Mouse (Mus musculus) heart, postnatal 0 days (tissue): ENCODE data around the gene Pkp3. TPM values are rescaled to one million over a fixed set of nuclear protein-coding genes. Genes with fewer than 3 reads are reported as not detected.
A peak's percentile ranks its signal among the peaks of the same experiment; 100 is the strongest.

Experiments used
- ATAC-seq: fragments of 200-750 bp; cut with Nextera tagmentation; 2 replicates; pipeline ENCODE4 v1.8.0; 2017; ENCODE audit warnings: low read depth, moderate number of reproducible peaks, moderate library complexity; ENCODE audit not compliant: insufficient read depth
- DNase-seq: peaks from one replicate; pipeline ENCODE4 v3.0.0-alpha.2; 2016; ENCODE audit warnings: low spot score
- H3K27ac ChIP-seq: fragments of 300-500 bp; sonication (generic); 2 replicates; pipeline ENCODE4 v1.5.1; 2014; ENCODE audit warnings: low read depth, mild to moderate bottlenecking
- H3K27me3 ChIP-seq: fragments of 300-500 bp; sonication (generic); 2 replicates; pipeline ENCODE4 v1.6.1; 2014; ENCODE audit warnings: low read length, mixed read lengths; ENCODE audit not compliant: control insufficient read depth, insufficient read depth
- H3K36me3 ChIP-seq: fragments of 300-500 bp; sonication (generic); replicated peaks from 2 replicates; pipeline ENCODE4 v1.6.1; 2014; ENCODE audit warnings: low read length, mixed read lengths; ENCODE audit not compliant: control insufficient read depth, insufficient read depth
- H3K4me1 ChIP-seq: fragments of 300-500 bp; sonication (generic); 2 replicates; pipeline ENCODE4 v1.6.1; 2014; ENCODE audit warnings: antibody characterized with exemption; ENCODE audit not compliant: control insufficient read depth, insufficient read depth
- H3K4me2 ChIP-seq: fragments of 300-500 bp; sonication (generic); 2 replicates; pipeline ENCODE4 v1.6.1; 2014; ENCODE audit warnings: low read depth, mild to moderate bottlenecking, low read length, moderate library complexity
- H3K4me3 ChIP-seq: fragments of 300-500 bp; sonication (generic); 2 replicates; pipeline ENCODE4 v1.5.1; 2014; ENCODE audit warnings: low read depth, low read length
- H3K9ac ChIP-seq: fragments of 300-500 bp; sonication (generic); replicated peaks from 2 replicates; pipeline ENCODE4 v1.6.1; 2014; ENCODE audit warnings: low read depth, low read length, mixed read lengths
- H3K9me3 ChIP-seq: fragments of 300-500 bp; sonication (generic); replicated peaks from 2 replicates; pipeline ENCODE4 v1.6.1; 2016; ENCODE audit warnings: low read length; ENCODE audit not compliant: control insufficient read depth
- CTCF ChIP-seq: IDR thresholded peaks from 2 replicates; pipeline ENCODE4 v1.5.1; 2016; ENCODE audit warnings: antibody characterized with exemption, control low read depth, low read depth
- EP300 ChIP-seq: IDR thresholded peaks from 2 replicates; pipeline ENCODE4 v1.6.1; 2016; ENCODE audit warnings: antibody characterized with exemption, low read depth
- WGBS: fragments of 180-500 bp; shearing (Covaris S2); extraction: QIAGEN DNeasy Blood & Tissue Kit; methylation state at CpG from one replicate; pipeline ENCODE4 v1.1.7; 2014; 5-methylcytosine and 5-hydroxymethylcytosine counted together
- polyA plus RNA-seq: library from polyadenylated mRNA; unstranded; fragments of >200 nt; fragmentation: Nextera tagmentation; extraction: Ambion mirVana; gene quantifications from 2 replicates; pipeline ENCODE4 v1.2.1, GENCODE M21; 2015
- total RNA-seq: library from RNA; depleted of rRNA; stranded (reverse); fragments of >200 nt; gene quantifications from 2 replicates; pipeline ENCODE4 v1.2.3, GENCODE M21; 2014; ENCODE audit warnings: low replicate concordance

Gene Pkp3
- total and polyA plus RNA-seq, 2 experiments from 2014 or later: 0.20 to 3.8 TPM

- WGBS: 57% methylated on average over 7 of the region's 7 CpGs
- Histone ChIP-seq H3K9me3 (no peaks in the 10 kb centered on the region), H3K4me2 (no peak overlapping the region), H3K4me1 (0 out of 2 replicates have a peak, but pooled peaks cover 3% of the 10 kb centered on the region), H3K9ac (no peak overlapping the region), H3K36me3 (no peaks in the 10 kb centered on the region), H3K4me3 (no peak overlapping the region), H3K27ac (no peak overlapping the region), H3K27me3 (peaks cover 74% of the 10 kb centered on the region)
- DNase-seq (no peak), ATAC-seq (no peak)
- no peak for TF ChIP-seq EP300
- no peak for TF ChIP-seq CTCF
These were observed 13.8 kb upstream of the Pkp3 start for GRCm38 (mm10) chr7:141064175-141064574.

GRCm38 (mm10) chr7:141064576-141064975, 13.4 kb upstream of the Pkp3 start:
- TF ChIP-seq EP300: no peak
- no peak for TF ChIP-seq CTCF
- no peak overlapping the region for H3K9ac ChIP-seq
- H3K9me3 ChIP-seq: no peaks in the 10 kb centered on the region
- DNase-seq: no peak
- H3K27me3 ChIP-seq: peaks cover 73% of the 10 kb centered on the region
- H3K4me1 ChIP-seq: 0 out of 2 replicates have a peak, but pooled peaks cover 3% of the 10 kb centered on the region
- 82% methylated on average over 7 of the region's 7 CpGs for WGBS
- H3K4me2 ChIP-seq: no peak overlapping the region
- H3K4me3 ChIP-seq: no peak overlapping the region
- no peak overlapping the region for H3K27ac ChIP-seq
- ATAC-seq: no peak
- no peaks in the 10 kb centered on the region for H3K36me3 ChIP-seq

- H3K9ac ChIP-seq: no peak overlapping the region
- 50% methylated on average over 19 of the region's 19 CpGs for WGBS
- peaks cover 60% of the 10 kb centered on the region for H3K27me3 ChIP-seq
- TF ChIP-seq CTCF: no peak
- no peak for TF ChIP-seq EP300
- H3K9me3 ChIP-seq: no peaks in the 10 kb centered on the region
- no peak overlapping the region for H3K27ac ChIP-seq
- H3K36me3 ChIP-seq: no peaks in the 10 kb centered on the region
- DNase-seq: no peak
- peaks cover 4% of the 10 kb centered on the region for H3K4me1 ChIP-seq
- H3K4me3 ChIP-seq: no peak overlapping the region
- H3K4me2 ChIP-seq: no peak overlapping the region
- no peak for ATAC-seq
These were observed 9.7 kb upstream of the Pkp3 start for GRCm38 (mm10) chr7:141068351-141068750.

GRCm38 (mm10) chr7:141070058-141070862, 7.8 kb upstream of the Pkp3 start:
- no peaks in the 10 kb centered on the region for H3K36me3 ChIP-seq
- no peak overlapping the region; the same call in 1 of the 2 replicates for H3K9ac ChIP-seq
- peaks cover 51% of the 10 kb centered on the region for H3K27me3 ChIP-seq
- TF ChIP-seq CTCF: peak; percentile 72
- TF ChIP-seq EP300: no peak
- peak; percentile 21 for DNase-seq
- WGBS: 2% methylated on average over 51 of the region's 51 CpGs
- H3K4me3 ChIP-seq: peak overlapping the region; percentile 39
- no peak for ATAC-seq
- peak overlapping the region; percentile 62 for H3K4me2 ChIP-seq
- H3K4me1 ChIP-seq: peaks cover 4% of the 10 kb centered on the region
- no peaks in the 10 kb centered on the region for H3K9me3 ChIP-seq
- H3K27ac ChIP-seq: no peak overlapping the region

- Histone ChIP-seq H3K4me3 (no peak overlapping the region), H3K4me2 (no peak overlapping the region), H3K9ac (no peak overlapping the region), H3K27me3 (peaks cover 48% of the 10 kb centered on the region), H3K27ac (no peak overlapping the region), H3K4me1 (peaks cover 4% of the 10 kb centered on the region), H3K36me3 (no peaks in the 10 kb centered on the region), H3K9me3 (no peaks in the 10 kb centered on the region)
- no peak for TF ChIP-seq EP300
- TF ChIP-seq CTCF: peak; percentile 49
- WGBS: 17% methylated on average over 23 of the region's 23 CpGs
- ATAC-seq (no peak), DNase-seq (no peak)
These were observed 5.8 kb upstream of the Pkp3 start for GRCm38 (mm10) chr7:141072017-141072745.
